Mouse (Mus musculus) embryonic facial prominence, embryonic 10.5 days (tissue): ENCODE data around the gene Fkbpl. TPM values are rescaled to one million over a fixed set of nuclear protein-coding genes. Genes with fewer than 3 reads are reported as not detected.
A peak's percentile ranks its signal among the peaks of the same experiment; 100 is the strongest.

Experiments used
- DNase-seq: peaks from one replicate; pipeline ENCODE4 v3.0.0-alpha.2; 2017; ENCODE audit warnings: low spot score
- H3K27ac ChIP-seq: fragments of 300-500 bp; sonication (generic); replicated peaks from 2 replicates; pipeline ENCODE4 v1.5.1; 2016; ENCODE audit warnings: mild to moderate bottlenecking
- H3K27me3 ChIP-seq: fragments of 300-500 bp; sonication (generic); replicated peaks from 2 replicates; pipeline ENCODE4 v1.6.1; 2016; ENCODE audit warnings: low read depth, mild to moderate bottlenecking; ENCODE audit not compliant: poor library complexity, severe bottlenecking
- H3K36me3 ChIP-seq: fragments of 300-500 bp; sonication (generic); replicated peaks from 2 replicates; pipeline ENCODE4 v1.6.1; 2016; ENCODE audit warnings: mild to moderate bottlenecking, moderate library complexity
- H3K4me1 ChIP-seq: fragments of 300-500 bp; sonication (generic); 2 replicates; pipeline ENCODE4 v1.6.1; 2016
- H3K4me3 ChIP-seq: fragments of 300-500 bp; sonication (generic); 2 replicates; pipeline ENCODE4 v1.5.1; 2016; ENCODE audit warnings: mild to moderate bottlenecking, moderate library complexity
- H3K9me3 ChIP-seq: fragments of 300-500 bp; sonication (generic); 2 replicates; pipeline ENCODE4 v1.6.1; 2016; ENCODE audit warnings: mild to moderate bottlenecking
- WGBS: fragments of 180-500 bp; shearing (Covaris S2); methylation state at CpG from one replicate; pipeline ENCODE4 v1.1.7; 2016; 5-methylcytosine and 5-hydroxymethylcytosine counted together
- polyA plus RNA-seq: library from polyadenylated mRNA; unstranded; fragments of >200 nt; fragmentation: Nextera tagmentation; extraction: Ambion mirVana; gene quantifications from 2 replicates; pipeline ENCODE4 v1.2.1, GENCODE M21; 2016

Fkbpl gene
- polyA plus RNA-seq, 1 experiment from 2014 or later: 16.6 TPM

GRCm38 (mm10) chr17:34654392-34654791 is 9.8 kb downstream of the Fkbpl start:
- H3K27ac ChIP-seq: no peak overlapping the region
- H3K9me3 ChIP-seq: no peaks in the 10 kb centered on the region
- peaks cover 63% of the 10 kb centered on the region for H3K36me3 ChIP-seq
- H3K4me1 ChIP-seq: peaks cover 32% of the 10 kb centered on the region
- peaks cover 9% of the 10 kb centered on the region for H3K27me3 ChIP-seq
- WGBS: 93% methylated on average over 13 of the region's 13 CpGs
- no peak for DNase-seq
- 0 out of 2 replicates have a peak overlapping the region, but pooled peaks have one; percentile 2 for H3K4me3 ChIP-seq

- Histone ChIP-seq H3K4me3 (0 out of 2 replicates have a peak overlapping the region, but pooled peaks have one; percentile 6), H3K27me3 (peaks cover 16% of the 10 kb centered on the region), H3K36me3 (peaks cover 55% of the 10 kb centered on the region), H3K4me1 (peaks cover 32% of the 10 kb centered on the region), H3K27ac (peak overlapping the region; percentile 30; the same call in 1 of the 2 replicates), H3K9me3 (no peaks in the 10 kb centered on the region)
- 81% methylated on average over 7 of the region's 7 CpGs for WGBS
- no peak for DNase-seq
Measured at GRCm38 (mm10) chr17:34655160-34655559, 10.6 kb downstream of the Fkbpl start.

- Histone ChIP-seq H3K27ac (peak overlapping the region; percentile 30; the same call in 1 of the 2 replicates), H3K36me3 (peaks cover 51% of the 10 kb centered on the region), H3K4me1 (peaks cover 37% of the 10 kb centered on the region), H3K27me3 (peaks cover 21% of the 10 kb centered on the region), H3K4me3 (0 out of 2 replicates have a peak overlapping the region, but pooled peaks have one; percentile 6), H3K9me3 (no peaks in the 10 kb centered on the region)
- DNase-seq: no peak
- 62% methylated on average over 4 of the region's 4 CpGs for WGBS
Measured at GRCm38 (mm10) chr17:34655581-34655991, 11.0 kb downstream of the Fkbpl start.

GRCm38 (mm10) chr17:34656666-34657065 is 12.1 kb downstream of the Fkbpl start:
- Histone ChIP-seq H3K27ac (no peak overlapping the region), H3K4me3 (no peak overlapping the region), H3K36me3 (peaks cover 40% of the 10 kb centered on the region), H3K27me3 (peaks cover 31% of the 10 kb centered on the region), H3K9me3 (no peaks in the 10 kb centered on the region), H3K4me1 (peaks cover 44% of the 10 kb centered on the region)
- DNase-seq: no peak
- WGBS: 58% methylated on average over 8 of the region's 8 CpGs

- Histone ChIP-seq H3K27ac (no peak overlapping the region), H3K36me3 (peaks cover 34% of the 10 kb centered on the region), H3K4me3 (no peak overlapping the region), H3K27me3 (peaks cover 33% of the 10 kb centered on the region), H3K9me3 (no peaks in the 10 kb centered on the region), H3K4me1 (peaks cover 44% of the 10 kb centered on the region)
- no peak for DNase-seq
- 23% methylated on average over 2 of the region's 2 CpGs for WGBS
Measured at GRCm38 (mm10) chr17:34657271-34657670, 12.7 kb downstream of the Fkbpl start.

- H3K27ac ChIP-seq: no peak overlapping the region
- peaks cover 40% of the 10 kb centered on the region for H3K27me3 ChIP-seq
- H3K9me3 ChIP-seq: no peaks in the 10 kb centered on the region
- WGBS: 90% methylated on average over 2 of the region's 2 CpGs
- no peak overlapping the region for H3K4me3 ChIP-seq
- peaks cover 25% of the 10 kb centered on the region for H3K36me3 ChIP-seq
- DNase-seq: no peak
- H3K4me1 ChIP-seq: peaks cover 44% of the 10 kb centered on the region
Measured at GRCm38 (mm10) chr17:34658145-34658544, 13.6 kb downstream of the Fkbpl start.

- DNase-seq: no peak
- WGBS: 78% methylated on average over 3 of the region's 3 CpGs
- no peaks in the 10 kb centered on the region for H3K9me3 ChIP-seq
- peaks cover 21% of the 10 kb centered on the region for H3K36me3 ChIP-seq
- H3K4me3 ChIP-seq: no peak overlapping the region
- H3K4me1 ChIP-seq: peaks cover 44% of the 10 kb centered on the region
- no peak overlapping the region for H3K27ac ChIP-seq
- peaks cover 44% of the 10 kb centered on the region for H3K27me3 ChIP-seq
Measured at GRCm38 (mm10) chr17:34658591-34658990, 14.0 kb downstream of the Fkbpl start.

- peaks cover 14% of the 10 kb centered on the region for H3K36me3 ChIP-seq
- peaks cover 45% of the 10 kb centered on the region for H3K27me3 ChIP-seq
- DNase-seq: no peak
- no peak overlapping the region for H3K27ac ChIP-seq
- H3K4me1 ChIP-seq: peaks cover 44% of the 10 kb centered on the region
- no peaks in the 10 kb centered on the region for H3K9me3 ChIP-seq
- WGBS: 70% methylated on average over 12 of the region's 12 CpGs
- H3K4me3 ChIP-seq: no peak overlapping the region
Measured at GRCm38 (mm10) chr17:34659181-34659896, 14.8 kb downstream of the Fkbpl start.

- WGBS: 49% methylated on average over 3 of the region's 3 CpGs
- DNase-seq: no peak
Measured at GRCm38 (mm10) chr17:34659897-34660214, 15.3 kb downstream of the Fkbpl start.

GRCm38 (mm10) chr17:34660259-34660820 is 15.8 kb downstream of the Fkbpl start:
- Histone ChIP-seq H3K9me3 (no peaks in the 10 kb centered on the region), H3K4me1 (peaks cover 39% of the 10 kb centered on the region), H3K4me3 (no peak overlapping the region), H3K27me3 (peaks cover 51% of the 10 kb centered on the region), H3K36me3 (peaks cover 4% of the 10 kb centered on the region), H3K27ac (no peak overlapping the region)
- DNase-seq: no peak
- WGBS: 44% methylated on average over 11 of the region's 11 CpGs

More at GRCm38 (mm10) chr17:34659897-34660214, 15.3 kb downstream of the Fkbpl start:
- H3K36me3 ChIP-seq: peaks cover 8% of the 10 kb centered on the region
- H3K4me3 ChIP-seq: no peak overlapping the region
- H3K9me3 ChIP-seq: no peaks in the 10 kb centered on the region
- no peak overlapping the region for H3K27ac ChIP-seq
- H3K27me3 ChIP-seq: peaks cover 46% of the 10 kb centered on the region
- peaks cover 44% of the 10 kb centered on the region for H3K4me1 ChIP-seq

GRCm38 (mm10) chr17:34661121-34661591 is 16.6 kb downstream of the Fkbpl start:
- Histone ChIP-seq H3K27me3 (peaks cover 59% of the 10 kb centered on the region), H3K4me3 (peak overlapping the region; percentile 41), H3K4me1 (peaks cover 31% of the 10 kb centered on the region), H3K9me3 (no peaks in the 10 kb centered on the region), H3K36me3 (no peaks in the 10 kb centered on the region), H3K27ac (no peak overlapping the region; the same call in 1 of the 2 replicates)
- DNase-seq: peak; percentile 33
- 11% methylated on average over 19 of the region's 19 CpGs for WGBS

GRCm38 (mm10) chr17:34662468-34662867 is 17.9 kb downstream of the Fkbpl start:
- no peak overlapping the region for H3K27ac ChIP-seq
- WGBS: 80% methylated on average over 1 of the region's 1 CpGs
- H3K27me3 ChIP-seq: peaks cover 60% of the 10 kb centered on the region

GRCm38 (mm10) chr17:34662978-34663377 is 18.4 kb downstream of the Fkbpl start:
- no peak for DNase-seq
- H3K9me3 ChIP-seq: no peaks in the 10 kb centered on the region
- no peak overlapping the region for H3K27ac ChIP-seq
- H3K36me3 ChIP-seq: no peaks in the 10 kb centered on the region
- H3K27me3 ChIP-seq: peaks cover 65% of the 10 kb centered on the region
- H3K4me3 ChIP-seq: no peak overlapping the region
- H3K4me1 ChIP-seq: peaks cover 18% of the 10 kb centered on the region
- 79% methylated on average over 8 of the region's 8 CpGs for WGBS

More at GRCm38 (mm10) chr17:34662468-34662867, 17.9 kb downstream of the Fkbpl start:
- H3K4me1 ChIP-seq: peaks cover 21% of the 10 kb centered on the region
- no peaks in the 10 kb centered on the region for H3K9me3 ChIP-seq
- H3K36me3 ChIP-seq: no peaks in the 10 kb centered on the region
- H3K4me3 ChIP-seq: no peak overlapping the region
- no peak for DNase-seq
